Comparison of ENCODE assay signal across 7 mouse cellular contexts in the genomic region with DNA sequence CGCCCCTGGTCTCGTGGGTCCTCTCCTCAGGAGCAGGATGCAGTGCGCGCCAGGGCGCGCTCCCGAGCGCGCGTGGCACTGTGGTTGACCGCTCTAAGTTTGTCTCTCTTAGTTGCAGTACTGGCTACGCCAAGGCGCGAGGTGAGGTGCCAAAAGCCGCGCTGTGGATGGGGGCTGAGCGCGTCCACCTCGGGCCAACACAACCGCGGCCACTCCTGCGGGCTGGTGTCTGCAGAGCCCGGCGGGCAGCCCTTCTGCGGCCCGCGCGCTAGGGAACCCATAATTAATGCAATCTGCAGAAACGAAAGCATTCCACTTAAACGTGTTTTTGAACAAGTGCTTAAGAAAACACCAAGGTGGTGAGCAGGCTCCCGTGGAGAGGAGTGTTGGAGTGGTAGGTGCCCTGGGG. TPM values are rescaled to one million over a fixed set of nuclear protein-coding genes. Genes with fewer than 3 reads are reported as not detected.
DNase-seq lines count a peak whose midpoint lies in the region; ATAC-seq lines count a peak whose summit lies in the region.

No protein-coding gene starts in this region.

- DNase-seq in urinary bladder, postnatal 25 days (ENCODE audit: low spot score) = peak; percentile 18
- DNase-seq in urinary bladder, adult 2 months (ENCODE audit: low spot score) = no peak
- peak; percentile 11 for DNase-seq in lung, postnatal 36 days
- no peak for DNase-seq in cerebellum, postnatal 4 days (ENCODE audit: low spot score in 2 of 2)
- DNase-seq in yolk sac, embryonic 10.5 days (ENCODE audit: low spot score) = no peak

- H3K9ac ChIP-seq in forebrain, embryonic 15.5 days (replicated peaks) = no peak overlapping the region
- peak overlapping the region; percentile 7; the same call in 1 of the 2 replicates for H3K9ac ChIP-seq in hindbrain, embryonic 15.5 days

- under 1% methylated on average over 31 of the region's 31 CpGs for WGBS in forebrain, embryonic 15.5 days
- under 1% methylated on average over 31 of the region's 31 CpGs for WGBS in hindbrain, embryonic 15.5 days

- no peaks in the 10 kb centered on the region for H3K36me3 ChIP-seq in forebrain, embryonic 15.5 days
- H3K36me3 ChIP-seq in hindbrain, embryonic 15.5 days = no peaks in the 10 kb centered on the region

- no peak overlapping the region for H3K27ac ChIP-seq in forebrain, embryonic 15.5 days (replicated peaks)
- H3K27ac ChIP-seq in hindbrain, embryonic 15.5 days (replicated peaks) = no peak overlapping the region

- H3K4me1 ChIP-seq in forebrain, embryonic 15.5 days = peaks cover 13% of the 10 kb centered on the region
- H3K4me1 ChIP-seq in hindbrain, embryonic 15.5 days (replicated peaks) = peaks cover 21% of the 10 kb centered on the region

- H3K27me3 ChIP-seq in forebrain, embryonic 15.5 days = peaks cover 57% of the 10 kb centered on the region
- H3K27me3 ChIP-seq in hindbrain, embryonic 15.5 days = peaks cover 63% of the 10 kb centered on the region

- peak overlapping the region; percentile 43 for H3K4me3 ChIP-seq in forebrain, embryonic 15.5 days
- peak overlapping the region; percentile 54 for H3K4me3 ChIP-seq in hindbrain, embryonic 15.5 days

- peak overlapping the region; percentile 81 for H3K4me2 ChIP-seq in forebrain, embryonic 15.5 days (replicated peaks)
- H3K4me2 ChIP-seq in hindbrain, embryonic 15.5 days = peak overlapping the region; percentile 99

- no peaks in the 10 kb centered on the region for H3K9me3 ChIP-seq in forebrain, embryonic 15.5 days
- H3K9me3 ChIP-seq in hindbrain, embryonic 15.5 days = no peaks in the 10 kb centered on the region

- 0 out of 2 replicates have a peak, but pooled peaks have one; percentile 33 for ATAC-seq in forebrain, embryonic 15.5 days (replicated peaks)
- ATAC-seq in hindbrain, embryonic 15.5 days (ENCODE audit: low FRiP score, low read depth) = no peak

RNA-seq across cellular contexts. Expression of gene Smoc2, which starts 1.1 kb away (rescaled TPM):
- polyA plus RNA-seq in urinary bladder, adult 2 months (2012; rRNA removed) = 129 and 144 TPM in 2 replicates
- polyA plus RNA-seq in forebrain, embryonic 15.5 days (2015; fragmentation: Nextera tagmentation; extraction: Ambion mirVana) = 1.4 and 2.1 TPM in 2 replicates
- polyA plus RNA-seq in hindbrain, embryonic 15.5 days (2015; fragmentation: Nextera tagmentation; extraction: Ambion mirVana) = 4.2 and 6.4 TPM in 2 replicates

Comparison
In these comparisons a context has a peak if more than half of its experiments do, and no peak if none do; other contexts are left out.
1. DNase-seq: peak in urinary bladder, postnatal 25 days (single experiment) and lung, postnatal 36 days (single experiment); none in urinary bladder, adult 2 months (single experiment), cerebellum, postnatal 4 days (0 of 2) and yolk sac, embryonic 10.5 days (single experiment).
2. RNA of gene Smoc2, which starts 1.1 kb away (polyA plus RNA-seq): 129 to 144 TPM in urinary bladder, adult 2 months; 4.2 to 6.4 TPM in hindbrain, embryonic 15.5 days and 1.4 to 2.1 TPM in forebrain, embryonic 15.5 days; every median in the first group is over 10 times any median in the second.